Mouse (Mus musculus) small intestine, adult 2 months (tissue): Measurements from ENCODE around the gene Pramef20. TPM values are rescaled to one million over a fixed set of nuclear protein-coding genes. Genes with fewer than 3 reads are reported as not detected.

ENCODE experiments used
- H3K27ac ChIP-seq: fragments of 200-500 bp; 2 replicates; pipeline ENCODE4 v1.5.1; 2012; ENCODE audit warnings: low read depth, low read length, control low read depth, inconsistent platforms; ENCODE audit not compliant: insufficient read depth
- H3K27me3 ChIP-seq: fragments of 200-500 bp; 2 replicates; pipeline ENCODE4 v1.6.1; 2012; ENCODE audit warnings: mild to moderate bottlenecking, moderate library complexity, low read length, inconsistent platforms; ENCODE audit not compliant: control insufficient read depth, insufficient read depth
- H3K36me3 ChIP-seq: fragments of 200-500 bp; 2 replicates; pipeline ENCODE4 v1.6.1; 2012; ENCODE audit warnings: mild to moderate bottlenecking, low read length, control low read depth, inconsistent platforms; ENCODE audit not compliant: control insufficient read depth, insufficient read depth
- H3K4me1 ChIP-seq: fragments of 200-500 bp; 2 replicates; pipeline ENCODE4 v1.6.1; 2012; ENCODE audit warnings: low read length, inconsistent platforms, mixed read lengths; ENCODE audit not compliant: control insufficient read depth, insufficient read depth, insufficient read length
- H3K4me3 ChIP-seq: fragments of 200-500 bp; 2 replicates; pipeline ENCODE4 v1.5.1; 2012; ENCODE audit warnings: low read depth, mild to moderate bottlenecking, control low read depth, inconsistent platforms, low read length, moderate library complexity
- CTCF ChIP-seq: fragments of 200-500 bp; IDR thresholded peaks from 2 replicates; pipeline ENCODE4 v1.5.1; 2012; ENCODE audit warnings: low read depth, mild to moderate bottlenecking, control low read depth, inconsistent platforms, low read length, moderate library complexity, mixed read lengths; ENCODE audit not compliant: insufficient replicate concordance, insufficient read length; ENCODE audit errors: extremely low read depth
- POLR2A ChIP-seq: fragments of 200-500 bp; IDR thresholded peaks from 2 replicates; pipeline ENCODE4 v1.6.1; 2012; ENCODE audit warnings: low read depth, mild to moderate bottlenecking, control low read depth, inconsistent platforms, low read length, moderate library complexity
- WGBS: fragments of 180-500 bp; shearing (Covaris S2); methylation state at CpG from one replicate; pipeline ENCODE4 v1.1.7; 2018; 5-methylcytosine and 5-hydroxymethylcytosine counted together
- polyA plus RNA-seq: library from polyadenylated mRNA; depleted of rRNA; stranded (reverse); fragments of >200 nt; gene quantifications from 2 replicates; pipeline ENCODE4 v1.2.3, GENCODE M21; 2012; rRNA removed

Gene Pramef20
- not detected in 2 replicates for polyA plus RNA-seq

DNA sequence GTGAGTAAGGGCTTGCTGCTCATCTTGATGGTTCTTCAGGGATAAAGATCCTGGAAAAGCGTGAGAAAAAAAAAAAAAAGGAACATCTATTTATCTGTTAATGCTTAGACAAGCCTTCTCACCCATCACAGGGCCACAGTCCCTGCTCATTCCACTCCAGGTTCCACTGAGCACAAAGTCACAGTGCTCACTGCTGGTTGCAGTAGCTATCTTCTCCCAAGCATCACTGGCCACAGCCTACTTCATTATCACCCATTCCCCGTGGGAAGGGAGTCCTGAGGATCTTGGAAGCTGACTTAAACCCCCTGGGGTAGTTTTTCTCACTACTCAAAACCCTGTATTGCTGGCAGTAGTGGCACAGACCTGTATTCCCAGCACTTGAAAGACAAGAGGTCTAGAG, at the start of gene Pramef20:
Pramef20 (minus strand) TSS at position 23 of the 400 bp plus-strand sequence.
- no peak for TF ChIP-seq POLR2A
- no peak for TF ChIP-seq CTCF
- Histone ChIP-seq H3K4me1 (no peaks in the 10 kb centered on the region), H3K4me3 (no peak within 1 kb of the TSS), H3K27ac (no peak within 1 kb of the TSS), H3K27me3 (no peaks in the 10 kb centered on the region), H3K36me3 (no peaks in the 10 kb centered on the region)
- 40% methylated on average over 2 of the region's 2 CpGs for WGBS

DNA sequence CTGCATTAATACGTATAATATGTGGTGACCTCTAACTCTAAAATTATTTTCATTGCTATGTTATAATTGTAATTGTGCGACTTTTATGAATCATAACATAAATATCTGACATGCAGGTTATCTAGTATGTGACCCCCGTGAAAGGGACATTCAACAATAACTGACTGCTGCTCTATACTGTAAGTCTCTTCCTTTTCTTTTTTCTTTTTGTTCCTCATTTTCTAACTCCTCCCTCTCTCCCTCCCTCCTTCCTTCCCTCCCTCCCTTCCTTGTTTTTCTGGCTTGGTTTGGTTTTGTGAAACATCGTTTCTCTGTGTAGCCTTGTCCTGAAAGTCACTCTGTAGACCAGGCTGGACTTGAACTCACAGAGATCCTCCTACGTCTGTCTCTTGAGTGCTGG, 46.9 kb upstream of the Pramef20 start:
- Histone ChIP-seq H3K27ac (no peak overlapping the region), H3K36me3 (no peaks in the 10 kb centered on the region), H3K4me3 (no peak overlapping the region), H3K4me1 (no peaks in the 10 kb centered on the region), H3K27me3 (no peaks in the 10 kb centered on the region)
- no peak for TF ChIP-seq POLR2A
- no peak for TF ChIP-seq CTCF
- 69% methylated on average over 5 of the region's 5 CpGs for WGBS

DNA sequence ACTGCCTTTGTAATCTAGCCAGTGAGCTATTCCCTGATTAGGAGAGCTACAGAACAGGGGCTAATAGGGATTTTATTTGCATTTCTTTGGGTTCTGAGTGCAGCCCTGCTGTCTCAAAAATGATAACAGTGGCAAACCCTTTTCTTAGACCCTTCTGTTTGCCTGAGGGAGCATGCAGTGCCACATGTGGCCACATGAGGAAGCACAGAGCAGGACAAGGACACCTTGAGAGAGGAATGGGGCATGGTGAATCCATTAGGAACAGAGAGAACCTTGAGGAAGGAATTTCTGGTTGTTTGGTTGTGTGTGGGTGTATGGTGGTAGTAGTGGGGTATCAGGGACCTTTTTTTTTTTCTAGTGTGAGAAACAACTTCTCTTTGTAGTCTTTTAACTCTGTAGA, 42.9 kb upstream of the Pramef20 start:
- Histone ChIP-seq H3K4me1 (no peaks in the 10 kb centered on the region), H3K36me3 (no peaks in the 10 kb centered on the region), H3K27ac (no peak overlapping the region), H3K27me3 (no peaks in the 10 kb centered on the region), H3K4me3 (no peak overlapping the region)
- TF ChIP-seq CTCF (no peak; the same call in 1 of the 2 replicates), POLR2A (no peak)

DNA sequence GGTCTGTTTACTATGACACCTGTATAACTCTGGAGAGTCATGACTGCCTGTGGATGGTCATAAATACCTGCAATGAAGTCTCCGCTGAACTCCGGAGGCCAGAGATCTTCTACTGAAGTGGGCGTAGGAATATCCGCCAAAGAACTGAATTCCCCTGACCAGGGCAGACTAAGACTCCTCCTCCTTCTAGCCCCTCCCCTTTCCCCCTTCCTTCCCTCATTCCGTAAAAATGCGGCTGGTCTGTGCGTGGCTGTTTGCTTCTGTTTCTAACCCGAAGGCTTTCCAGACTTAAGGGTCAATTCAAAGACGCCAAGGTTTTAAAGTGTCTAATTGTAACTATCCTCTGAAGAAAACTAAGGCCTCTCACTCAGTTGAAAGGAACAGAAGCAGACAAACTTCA, 30.6 kb upstream of the Pramef20 start, which contains the start of gene Pramef12:
Pramef12 (minus strand) TSS at position 175 of the 400 bp plus-strand sequence.
- no peak within 1 kb of the TSS for H3K27ac ChIP-seq
- 83% methylated on average over 9 of the region's 9 CpGs for WGBS
- no peak for TF ChIP-seq CTCF
- TF ChIP-seq POLR2A, result no peak
- peaks cover 2% of the 10 kb centered on the region; the same call in 1 of the 2 replicates for H3K4me1 ChIP-seq
- no peak within 1 kb of the TSS for H3K4me3 ChIP-seq
- no peaks in the 10 kb centered on the region for H3K36me3 ChIP-seq
- H3K27me3 ChIP-seq, result no peaks in the 10 kb centered on the region; the same call in 1 of the 2 replicates

DNA sequence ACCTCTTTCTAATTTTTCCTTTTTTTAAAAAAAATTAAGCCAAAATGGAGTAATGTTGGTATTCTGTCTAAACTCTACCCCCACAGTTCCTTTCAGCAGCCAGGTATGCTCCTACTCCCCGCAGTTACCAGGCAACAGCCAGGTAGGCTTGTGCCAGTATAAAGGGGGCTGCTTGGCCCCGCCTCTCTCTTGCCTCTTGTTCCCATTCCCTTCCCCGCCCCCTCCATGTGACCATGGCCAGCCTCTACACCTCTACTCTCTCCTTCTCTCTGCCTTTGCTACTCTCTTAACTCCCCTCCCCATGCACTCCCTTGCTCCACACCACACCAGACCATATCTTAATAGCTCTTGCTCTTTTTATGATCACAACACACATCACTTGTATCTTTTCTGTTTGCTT, 28.5 kb upstream of the Pramef20 start:
- Histone ChIP-seq H3K4me3 (no peak overlapping the region), H3K27me3 (no peaks in the 10 kb centered on the region; the same call in 1 of the 2 replicates), H3K27ac (no peak overlapping the region), H3K36me3 (no peaks in the 10 kb centered on the region), H3K4me1 (peaks cover 2% of the 10 kb centered on the region; the same call in 1 of the 2 replicates)
- TF ChIP-seq CTCF (no peak), POLR2A (no peak)
- WGBS, result 84% methylated on average over 3 of the region's 3 CpGs

DNA sequence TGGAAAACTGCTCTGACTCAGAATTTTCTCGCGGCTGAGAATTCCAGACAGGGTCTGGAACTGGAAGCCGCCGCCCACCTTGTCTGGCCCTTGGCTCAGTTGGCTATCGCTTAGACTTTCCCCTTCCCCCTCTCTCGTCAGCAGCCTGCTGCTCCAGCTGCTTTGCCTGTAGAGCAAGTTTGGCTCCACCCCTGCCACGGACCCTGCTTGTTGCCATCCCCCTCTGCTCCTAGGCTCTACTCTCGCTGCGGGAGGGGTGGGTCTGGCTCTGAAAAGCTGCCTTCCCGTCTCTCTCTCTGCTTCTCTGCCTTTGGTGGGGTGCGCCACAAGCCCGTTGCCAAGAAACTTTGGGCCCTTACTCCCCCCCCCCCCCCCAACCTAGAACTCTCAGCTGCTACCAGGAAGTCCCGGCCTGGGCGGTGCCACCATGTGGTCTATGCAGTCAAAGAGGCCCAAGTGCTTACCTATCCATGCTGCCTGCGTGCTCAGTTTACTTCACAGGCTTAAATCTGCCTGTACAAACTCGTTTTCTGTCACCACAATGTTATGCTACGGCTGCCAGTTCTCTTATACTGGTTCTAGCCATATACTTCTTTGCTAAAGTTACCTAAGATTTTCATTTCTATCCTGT, 26.8 kb upstream of the Pramef20 start:
- H3K4me1 ChIP-seq, result peaks cover 2% of the 10 kb centered on the region; the same call in 1 of the 2 replicates
- H3K27ac ChIP-seq, result no peak overlapping the region
- no peaks in the 10 kb centered on the region for H3K36me3 ChIP-seq
- H3K27me3 ChIP-seq, result no peaks in the 10 kb centered on the region; the same call in 1 of the 2 replicates
- TF ChIP-seq CTCF, result no peak
- TF ChIP-seq POLR2A, result no peak
- peak overlapping the region; percentile 57 for H3K4me3 ChIP-seq
- WGBS, result 2% methylated on average over 17 of the region's 17 CpGs

DNA sequence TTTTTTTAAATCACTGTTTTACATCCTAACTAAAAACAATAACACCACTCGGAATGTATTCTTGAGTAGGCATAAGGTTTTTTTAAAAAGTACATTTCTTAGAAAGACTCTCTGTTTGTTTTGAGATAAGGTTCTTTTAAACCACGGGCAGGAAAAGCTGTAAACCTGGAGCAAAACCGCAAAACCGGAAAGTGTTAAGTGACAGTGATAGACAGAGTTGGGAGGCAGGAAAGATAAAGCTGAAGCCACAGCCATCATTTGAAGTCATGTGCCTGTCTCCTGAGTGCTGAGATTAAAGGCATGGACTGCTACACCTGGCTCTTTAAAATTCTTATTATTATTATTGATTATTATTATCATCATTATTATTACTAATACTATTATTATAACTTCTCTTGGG, 25.0 kb upstream of the Pramef20 start:
- Histone ChIP-seq H3K27ac (no peak overlapping the region), H3K36me3 (no peaks in the 10 kb centered on the region), H3K27me3 (no peaks in the 10 kb centered on the region; the same call in 1 of the 2 replicates), H3K4me3 (no peak overlapping the region), H3K4me1 (peaks cover 2% of the 10 kb centered on the region; the same call in 1 of the 2 replicates)
- 8% methylated on average over 4 of the region's 4 CpGs for WGBS
- TF ChIP-seq CTCF, result no peak
- no peak for TF ChIP-seq POLR2A
